Mouse (Mus musculus) thymus, adult 2 months (tissue): ENCODE measurements around the gene Six1.

Source experiments
- CTCF ChIP-seq: fragments of 200-500 bp; IDR thresholded peaks from 2 replicates; pipeline ENCODE4 v1.5.1; 2012; ENCODE audit warnings: mild to moderate bottlenecking, control low read depth, low read length, moderate library complexity, borderline replicate concordance; ENCODE audit not compliant: control insufficient read depth, poor library complexity, insufficient read depth; ENCODE audit errors: extremely low read depth
- POLR2A ChIP-seq: fragments of 200-500 bp; IDR thresholded peaks from 2 replicates; pipeline ENCODE4 v1.6.1; 2012; ENCODE audit warnings: mild to moderate bottlenecking, low read length, control low read depth, moderate library complexity; ENCODE audit not compliant: control insufficient read depth, poor library complexity, insufficient read depth; ENCODE audit errors: extremely low read depth

DNA sequence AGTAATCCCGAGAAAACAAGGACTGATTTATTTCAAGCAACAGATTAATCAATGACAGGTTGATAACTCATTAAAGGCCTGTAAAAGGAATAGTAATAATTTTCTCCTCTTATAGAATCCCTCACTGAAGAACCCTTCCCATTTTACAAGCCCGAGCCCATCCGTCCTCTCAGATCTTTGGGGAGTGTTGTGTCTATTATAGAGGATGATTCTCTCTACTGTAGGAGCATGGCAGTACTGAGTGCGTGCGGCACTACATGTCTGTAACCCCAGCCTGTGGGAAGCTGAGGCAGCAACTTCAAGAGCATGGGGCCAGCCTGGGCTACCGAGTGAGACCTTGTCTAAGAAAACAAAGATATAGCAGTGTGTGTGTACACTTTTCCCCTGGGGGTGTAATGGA, 3.8 kb upstream of the Six1 start:
- TF ChIP-seq POLR2A (no peak), CTCF (no peak)
